Mouse (Mus musculus) MEL (cell line): ENCODE measurements around the gene Myh2. TPM values are rescaled to one million over a fixed set of nuclear protein-coding genes. Genes with fewer than 3 reads are reported as not detected.

Experiments used
- DNase-seq: peaks from one replicate; pipeline ENCODE4 v3.0.0; 2011; ENCODE audit warnings: low read depth, low spot score
- H3K27ac ChIP-seq: 2 replicates; pipeline ENCODE4 v1.5.1; 2012; ENCODE audit warnings: low read depth, mild to moderate bottlenecking, control low read depth, low read length, moderate library complexity; ENCODE audit not compliant: control insufficient read depth
- H3K27me3 ChIP-seq, 2 experiments: fragments of 150-350 bp in 1 of 2; sonication (generic) in 1 of 2; 2 replicates each; pipeline ENCODE4 v1.6.1; 2012; ENCODE audit warnings: low read length in 2 of 2, mild to moderate bottlenecking in 2 of 2, improper control_type of control experiment in 1 of 2, moderate library complexity in 1 of 2; ENCODE audit not compliant: insufficient read depth in 2 of 2, control insufficient read depth in 1 of 2
- H3K36me3 ChIP-seq, 2 experiments: 2 replicates each; pipeline ENCODE4 v1.6.1; 2012 to 2014; ENCODE audit warnings: low read length in 2 of 2, improper control_type of control experiment in 1 of 2, inconsistent platforms in 1 of 2, mild to moderate bottlenecking in 1 of 2; ENCODE audit not compliant: insufficient read depth in 2 of 2, control insufficient read depth in 1 of 2
- H3K4me1 ChIP-seq, 2 experiments: fragments of 150-350 bp in 1 of 2; sonication (generic) in 1 of 2; 2 replicates each; pipeline ENCODE4 v1.6.1; 2012; ENCODE audit warnings: low read length in 2 of 2, improper control_type of control experiment in 1 of 2, mild to moderate bottlenecking in 1 of 2; ENCODE audit not compliant: insufficient read depth in 2 of 2, control insufficient read depth in 1 of 2
- H3K4me3 ChIP-seq, 2 experiments: fragments of 150-350 bp in 1 of 2; sonication (generic) in 1 of 2; 2 replicates each; pipeline ENCODE4 v1.5.1; 2012; ENCODE audit warnings: low read depth in 2 of 2, low read length in 2 of 2, mild to moderate bottlenecking in 2 of 2, moderate library complexity in 2 of 2, control low read depth in 1 of 2, improper control_type of control experiment in 1 of 2; ENCODE audit not compliant: control insufficient read depth in 1 of 2, insufficient read depth in 1 of 2
- H3K79me2 ChIP-seq: 2 replicates; pipeline ENCODE4 v1.6.1; 2012; ENCODE audit warnings: mild to moderate bottlenecking, low read length, moderate library complexity; ENCODE audit not compliant: control insufficient read depth, poor library complexity, insufficient read depth
- H3K9ac ChIP-seq: 2 replicates; pipeline ENCODE4 v1.6.1; 2012; ENCODE audit warnings: low read depth, mild to moderate bottlenecking, control low read depth, low read length, moderate library complexity; ENCODE audit not compliant: control insufficient read depth, poor library complexity, severe bottlenecking
- H3K9me3 ChIP-seq: fragments of 150-350 bp; sonication (generic); replicated peaks from 2 replicates; pipeline ENCODE4 v1.6.1; 2012; ENCODE audit warnings: mild to moderate bottlenecking, low read length, improper control_type of control experiment, moderate library complexity; ENCODE audit not compliant: insufficient read depth
- BHLHE40 ChIP-seq: IDR thresholded peaks from 2 replicates; pipeline ENCODE4 v1.6.1; 2012; ENCODE audit warnings: low read depth, mild to moderate bottlenecking, inconsistent platforms, low read length, improper control_type of control experiment, borderline replicate concordance
- ELF1 ChIP-seq: IDR thresholded peaks from 2 replicates; pipeline ENCODE4 v1.6.1; 2014; ENCODE audit warnings: low read depth, mild to moderate bottlenecking, inconsistent platforms, low read length, improper control_type of control experiment, moderate library complexity
- EP300 ChIP-seq, 2 experiments: IDR thresholded peaks; 2 replicates each; pipeline ENCODE4 v1.6.1; 2011; ENCODE audit warnings: improper control_type of control experiment in 2 of 2, low read length in 2 of 2, low read depth in 1 of 2, mild to moderate bottlenecking in 1 of 2
- ETS1 ChIP-seq: IDR thresholded peaks from 2 replicates; pipeline ENCODE4 v1.6.1; 2012; ENCODE audit warnings: low read depth, mild to moderate bottlenecking, inconsistent platforms, low read length, improper control_type of control experiment, moderate library complexity
- GATA1 ChIP-seq: IDR thresholded peaks from 2 replicates; pipeline ENCODE4 v1.6.1; 2011; ENCODE audit warnings: low read depth, low read length, improper control_type of control experiment
- HCFC1 ChIP-seq: IDR thresholded peaks from 2 replicates; pipeline ENCODE4 v1.6.1; 2012; ENCODE audit warnings: low read depth, mild to moderate bottlenecking, inconsistent platforms, low read length, improper control_type of control experiment, moderate library complexity
- JUND ChIP-seq: IDR thresholded peaks from 2 replicates; pipeline ENCODE4 v1.6.1; 2011; ENCODE audit warnings: low read depth, mild to moderate bottlenecking, improper control_type of control experiment, low read length
- MAFK ChIP-seq: IDR thresholded peaks from 2 replicates; pipeline ENCODE4 v1.6.1; 2011; ENCODE audit warnings: low read depth, mild to moderate bottlenecking, low read length, improper control_type of control experiment, borderline replicate concordance
- MAX ChIP-seq: IDR thresholded peaks from 2 replicates; pipeline ENCODE4 v1.6.1; 2011; ENCODE audit warnings: low read length, improper control_type of control experiment
- MEF2A ChIP-seq: IDR thresholded peaks from 2 replicates; pipeline ENCODE4 v1.6.1; 2014; ENCODE audit warnings: low read depth, mild to moderate bottlenecking, inconsistent platforms, low read length, improper control_type of control experiment; ENCODE audit not compliant: poor library complexity, insufficient replicate concordance, severe bottlenecking; ENCODE audit errors: extremely low read depth
- MXI1 ChIP-seq: IDR thresholded peaks from 2 replicates; pipeline ENCODE4 v1.6.1; 2011; ENCODE audit warnings: mild to moderate bottlenecking, low read depth, low read length, improper control_type of control experiment
- MYC ChIP-seq: IDR thresholded peaks from 2 replicates; pipeline ENCODE4 v1.6.1; 2011; ENCODE audit warnings: low read depth, mild to moderate bottlenecking, low read length, improper control_type of control experiment, moderate library complexity
- NRF1 ChIP-seq: IDR thresholded peaks from 2 replicates; pipeline ENCODE4 v1.6.1; 2014; ENCODE audit warnings: low read depth, mild to moderate bottlenecking, inconsistent platforms, low read length, improper control_type of control experiment, moderate library complexity; ENCODE audit not compliant: poor library complexity, insufficient read depth, severe bottlenecking
- POLR2AphosphoS2 ChIP-seq: IDR thresholded peaks from 2 replicates; pipeline ENCODE4 v1.6.1; 2011; ENCODE audit warnings: low read length, improper control_type of control experiment
- RAD21 ChIP-seq: IDR thresholded peaks from 2 replicates; pipeline ENCODE4 v1.6.1; 2011; ENCODE audit warnings: mild to moderate bottlenecking, low read depth, low read length, improper control_type of control experiment
- RCOR1 ChIP-seq: IDR thresholded peaks from 2 replicates; pipeline ENCODE4 v1.6.1; 2012; ENCODE audit warnings: low read depth, mild to moderate bottlenecking, inconsistent platforms, low read length, improper control_type of control experiment
- SIN3A ChIP-seq: IDR thresholded peaks from 2 replicates; pipeline ENCODE4 v1.6.1; 2012; ENCODE audit warnings: low read length, improper control_type of control experiment, inconsistent platforms
- SMC3 ChIP-seq: IDR thresholded peaks from 2 replicates; pipeline ENCODE4 v1.6.1; 2011; ENCODE audit warnings: low read depth, low read length, improper control_type of control experiment
- TAL1 ChIP-seq: IDR thresholded peaks from 2 replicates; pipeline ENCODE4 v1.6.1; 2012; ENCODE audit warnings: mild to moderate bottlenecking, inconsistent platforms, low read length, moderate library complexity, mixed read lengths
- TCF12 ChIP-seq: IDR thresholded peaks from 2 replicates; pipeline ENCODE4 v1.6.1; 2014; ENCODE audit warnings: low read depth, mild to moderate bottlenecking, inconsistent platforms, low read length, improper control_type of control experiment, moderate library complexity
- UBTF ChIP-seq: IDR thresholded peaks from 2 replicates; pipeline ENCODE4 v1.6.1; 2012; ENCODE audit warnings: low read depth, mild to moderate bottlenecking, inconsistent platforms, low read length, improper control_type of control experiment, moderate library complexity, borderline replicate concordance; ENCODE audit not compliant: insufficient read depth
- USF2 ChIP-seq, 2 experiments: IDR thresholded peaks; 2 replicates each; pipeline ENCODE4 v1.6.1; 2011 to 2012; ENCODE audit warnings: improper control_type of control experiment in 2 of 2, low read length in 2 of 2, borderline replicate concordance in 1 of 2, inconsistent platforms in 1 of 2, low read depth in 1 of 2, mild to moderate bottlenecking in 1 of 2; ENCODE audit not compliant: insufficient read depth in 1 of 2
- ZKSCAN1 ChIP-seq: IDR thresholded peaks from 2 replicates; pipeline ENCODE4 v1.6.1; 2012; ENCODE audit warnings: low read depth, mild to moderate bottlenecking, inconsistent platforms, low read length, improper control_type of control experiment, moderate library complexity
- ZMIZ1 ChIP-seq: IDR thresholded peaks from 2 replicates; pipeline ENCODE4 v1.6.1; 2012; ENCODE audit warnings: low read depth, mild to moderate bottlenecking, inconsistent platforms, low read length, improper control_type of control experiment, moderate library complexity
- polyA plus RNA-seq, 2 experiments: library from polyadenylated mRNA; stranded (reverse) in 1 of 2; unstranded in 1 of 2; fragments of >175 nt in 1 of 2; fragments of >200 nt in 1 of 2; gene quantifications; 2 replicates each; pipeline versions ENCODE4 v1.2.1 to v1.2.4; 2012; ENCODE audit warnings: low replicate concordance in 2 of 2, low read depth in 1 of 2; ENCODE audit not compliant: insufficient read length in 2 of 2, insufficient read depth in 1 of 2, missing spikeins in 1 of 2
- total RNA-seq: library from RNA; depleted of rRNA; stranded (reverse); fragments of 300-350 nt; gene quantifications from 2 replicates; pipeline ENCODE4 v1.2.3, GENCODE M21; 2012

Gene Myh2
- total and polyA plus RNA-seq, 3 experiments: not detected

- no peak for DNase-seq
- Histone ChIP-seq H3K36me3 (no peaks in the 10 kb centered on the region), H3K79me2 (no peaks in the 10 kb centered on the region), H3K9me3 (no peaks in the 10 kb centered on the region), H3K9ac (no peak overlapping the region), H3K4me3 (no peak overlapping the region), H3K27ac (no peak overlapping the region), H3K27me3 (no peaks in the 10 kb centered on the region; a peak in 2 of 4 replicates), H3K4me1 (no peaks in the 10 kb centered on the region)
- TF ChIP-seq GATA1 (no peak), MYC (no peak), MAFK (no peak), UBTF (no peak), EP300 (IDR thresholded peaks at IDR 0.05; ENCODE audit: low read depth in 1 of 2, low read length in 2 of 2) (no peak), RAD21 (no peak), MAX (no peak), TAL1 (no peak), USF2 (IDR thresholded peaks at IDR 0.05; ENCODE audit: borderline replicate concordance in 1 of 2, insufficient read depth in 1 of 2, low read depth in 1 of 2, low read length in 2 of 2) (no peak), MEF2A (no peak), ELF1 (no peak), MXI1 (no peak), POLR2AphosphoS2 (no peak), ZMIZ1 (no peak), TCF12 (no peak), HCFC1 (no peak), SMC3 (no peak), NRF1 (no peak), BHLHE40 (no peak)
Measured at GRCm38 (mm10) chr11:67153123-67153522, 17.7 kb upstream of the Myh2 start.

GRCm38 (mm10) chr11:67153843-67154242 is 17.0 kb upstream of the Myh2 start:
- H3K27ac ChIP-seq: no peak overlapping the region
- no peak overlapping the region for H3K9ac ChIP-seq
- no peaks in the 10 kb centered on the region for H3K9me3 ChIP-seq
- H3K27me3 ChIP-seq: no peaks in the 10 kb centered on the region; a peak in 2 of 4 replicates
- H3K4me3 ChIP-seq: no peak overlapping the region
- no peaks in the 10 kb centered on the region for H3K79me2 ChIP-seq
- DNase-seq: no peak
- no peaks in the 10 kb centered on the region for H3K4me1 ChIP-seq
- no peak for TF ChIP-seq ELF1
- no peak for TF ChIP-seq ZKSCAN1
- no peak for TF ChIP-seq ETS1
- no peak for TF ChIP-seq RCOR1
- TF ChIP-seq MXI1: no peak
- no peak for TF ChIP-seq MYC
- no peak for TF ChIP-seq GATA1
- no peak for TF ChIP-seq TAL1
- no peak for TF ChIP-seq MAFK
- TF ChIP-seq JUND: no peak
- no peak for TF ChIP-seq SIN3A
- no peaks in the 10 kb centered on the region for H3K36me3 ChIP-seq
